Mouse (Mus musculus): ENCODE measurements at regions not wholly inside any gene's neighbourhood (a gene's known extent, or its start where the extent isn't known, plus 50 kb on each side); places are given as distances from the start of the nearest gene placed in this dataset.

GRCm38 (mm10) chr6:100091815-100092214 is 195.5 kb downstream of the Rybp start:
- TF ChIP-seq ZMIZ1 (IDR thresholded peaks at IDR 0.05; ENCODE audit: low read depth, low read length) (no peak), ZC3H11A (IDR thresholded peaks at IDR 0.05; ENCODE audit: low read depth, low read length) (no peak), SIN3A (IDR thresholded peaks at IDR 0.05; ENCODE audit: low read length) (no peak)

Data from MEL (cell line).